Mouse (Mus musculus): Measurements from ENCODE around the gene Tcf19. TPM values are rescaled to one million over a fixed set of nuclear protein-coding genes. Genes with fewer than 3 reads are reported as not detected.
"Not testable (repeated sequence)": the region's sequence is repeated elsewhere in the genome, so short reads cannot be mapped to it uniquely, and the experiment has no call there.

Tcf19 gene
- total RNA-seq, 2 experiments from 2014 or later = 9.0 to 13.4 TPM

DNA sequence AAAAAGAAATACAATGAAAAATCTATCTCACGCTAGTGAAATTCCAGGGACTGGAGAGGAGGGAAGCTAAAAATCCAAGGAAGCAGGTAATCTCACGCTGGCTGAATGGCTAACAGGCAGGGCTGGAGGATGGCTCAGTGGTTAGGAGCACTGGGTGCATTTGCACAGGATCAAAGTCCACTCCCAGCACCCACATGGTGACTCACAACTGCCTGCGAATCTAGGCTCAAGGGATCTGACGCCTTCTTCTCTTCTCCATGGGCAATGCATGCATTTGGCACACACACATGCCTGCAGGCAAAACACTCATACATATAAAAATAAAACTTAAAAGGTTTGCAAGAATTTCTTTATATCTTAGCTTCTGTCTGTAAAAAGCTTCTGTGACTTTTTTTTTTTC, 20.8 kb upstream of the Tcf19 start:
- intact Hi-C loops (cut with DNase I) = no loop called here
- DNase-seq (ENCODE audit: low spot score in 2 of 2) = peak in 1 of 2 experiments; percentile 54

DNA sequence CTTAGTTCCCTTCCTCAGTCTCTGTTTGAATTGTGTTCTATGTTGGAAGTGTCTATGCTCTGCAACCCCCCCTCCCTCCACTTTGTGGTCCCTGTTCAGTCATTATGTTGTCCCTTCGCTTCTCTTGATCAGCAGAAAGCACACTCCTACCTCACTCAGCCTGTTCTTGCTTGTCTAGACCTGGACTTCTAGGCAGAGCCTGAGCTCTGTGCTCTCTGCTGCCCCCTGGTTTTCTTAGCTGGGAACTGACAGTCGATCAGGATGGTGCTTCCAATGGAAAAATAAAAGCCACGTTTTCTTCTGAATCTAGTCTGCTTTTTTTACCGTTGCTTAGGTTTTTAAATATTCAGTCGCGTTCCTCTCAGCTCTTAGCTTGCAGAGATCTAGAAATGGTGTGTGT, 17.7 kb upstream of the Tcf19 start:
- peak; percentile 64 to 80 for DNase-seq (ENCODE audit: low spot score in 2 of 2)
- intact Hi-C loops (cut with DNase I) = no loop called here

DNA sequence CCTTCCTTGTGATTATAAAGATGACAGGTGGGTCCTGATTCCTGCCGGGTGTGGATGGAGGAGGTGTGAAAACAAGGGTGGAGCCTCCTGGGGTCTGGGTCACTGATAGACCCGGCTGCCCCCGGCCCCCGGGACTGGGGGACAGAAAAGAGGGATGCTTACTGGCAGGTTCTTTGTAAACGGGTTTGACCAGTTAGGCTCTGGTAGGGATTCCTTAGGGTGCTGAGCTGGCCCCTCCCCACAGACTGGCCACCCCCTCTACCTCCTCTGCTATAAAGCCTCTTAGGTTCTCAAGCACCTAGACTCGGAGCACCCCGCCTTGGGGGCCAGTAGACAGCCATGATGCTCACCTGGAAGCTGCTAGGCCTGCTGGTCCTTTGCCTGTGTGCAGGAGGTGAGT, 16.3 kb upstream of the Tcf19 start, which contains the start of gene Psors1c2:
Gene Psors1c2, plus strand, starts transcription at position 301 of the 400 bp plus-strand sequence.
- intact Hi-C loops (cut with DNase I) = no loop called here
- no peak for DNase-seq (ENCODE audit: low spot score in 2 of 2)

DNA sequence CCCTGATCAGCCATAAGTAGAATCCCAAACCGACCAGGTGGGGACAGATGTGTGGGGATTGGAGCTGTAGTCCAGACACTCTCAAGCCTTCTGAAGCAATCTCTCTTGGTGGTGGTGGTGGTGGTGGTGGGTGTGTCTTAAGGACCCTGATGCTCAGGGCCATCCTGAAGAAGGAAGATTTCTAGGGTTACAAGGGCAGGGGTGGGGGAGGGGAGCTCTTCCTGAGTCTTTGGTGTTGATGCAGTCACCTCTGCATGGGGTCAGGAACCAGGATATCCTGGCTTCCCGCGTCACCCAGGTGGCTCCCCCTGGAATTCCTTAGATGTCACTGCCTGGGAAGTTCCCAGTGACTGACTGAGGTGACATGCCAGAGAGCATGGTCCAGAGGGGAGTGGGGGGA, 15.7 kb upstream of the Tcf19 start:
- DNase-seq (ENCODE audit: low spot score in 2 of 2) = no peak
- intact Hi-C loops (cut with DNase I) = no loop called here

DNA sequence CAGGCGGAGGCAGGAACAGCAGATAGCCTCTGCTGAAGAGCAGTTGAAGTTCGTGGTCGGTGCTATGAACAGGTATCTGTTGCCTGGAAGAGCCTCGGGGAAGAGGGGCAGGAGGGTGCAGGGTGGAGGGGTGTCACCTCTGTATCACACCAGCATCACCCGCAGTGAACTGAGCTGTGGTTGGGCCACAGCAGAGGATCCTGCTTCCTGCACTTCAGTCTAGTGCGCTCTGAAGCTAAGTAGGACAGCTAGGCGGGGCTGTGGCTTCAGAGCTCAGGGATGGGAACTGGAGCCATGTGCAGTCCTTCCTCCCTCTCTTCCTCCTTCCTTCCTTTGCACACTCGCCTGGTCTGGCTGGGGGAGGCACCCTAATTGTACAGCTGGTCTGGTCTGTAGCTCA, 10.0 kb upstream of the Tcf19 start:
- intact Hi-C loops (cut with DNase I) = no loop called here

DNA sequence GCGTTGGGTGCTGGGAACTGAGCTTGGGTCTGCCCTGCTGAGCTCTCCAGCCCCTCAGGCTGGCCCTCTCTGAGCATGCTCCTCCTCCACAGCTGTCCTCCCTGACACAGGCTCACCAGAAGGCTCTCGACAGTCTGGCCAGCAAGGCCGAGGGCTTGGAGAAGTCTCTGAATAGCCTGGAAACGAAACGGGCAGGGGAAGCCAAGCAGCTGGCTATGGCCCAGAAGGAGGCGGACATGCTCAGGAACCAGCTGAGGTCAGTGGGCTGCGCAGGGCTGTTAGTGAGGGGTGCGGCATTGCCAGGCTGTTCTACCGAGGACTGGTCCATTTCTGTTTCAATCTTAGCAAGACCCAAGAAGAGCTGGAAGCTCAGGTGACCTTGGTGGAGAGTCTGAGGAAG, 7.7 kb upstream of the Tcf19 start:
- DNase-seq (ENCODE audit: low spot score in 2 of 2) = no peak
- intact Hi-C loops (cut with DNase I) = no loop called here

More for the DNA sequence above, 10.0 kb upstream of the Tcf19 start:
- no peak for DNase-seq (ENCODE audit: low spot score in 2 of 2)

DNA sequence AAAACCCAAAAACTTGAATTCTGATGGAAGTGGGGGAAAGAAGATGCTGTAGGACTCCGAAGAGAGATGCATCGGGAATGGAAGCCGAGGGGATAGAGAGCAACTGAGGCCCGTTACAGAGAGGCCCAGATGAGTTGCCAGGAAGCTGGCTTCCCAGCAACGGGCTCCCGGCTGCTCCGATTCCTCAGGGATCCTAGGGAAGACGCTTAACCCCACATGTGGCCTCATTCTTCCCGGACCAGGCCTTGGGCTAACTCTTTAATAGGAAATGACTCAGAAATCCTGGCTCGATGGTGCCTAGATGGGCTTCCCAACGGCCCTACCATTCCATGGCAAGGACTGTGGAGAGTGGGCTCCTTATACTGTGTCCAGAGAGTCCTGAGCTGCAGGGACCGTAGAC, 902 bp upstream of the Tcf19 start:
- DNase-seq (ENCODE audit: low spot score in 2 of 2) = no peak
- intact Hi-C loops (cut with DNase I) = no loop called here

DNA sequence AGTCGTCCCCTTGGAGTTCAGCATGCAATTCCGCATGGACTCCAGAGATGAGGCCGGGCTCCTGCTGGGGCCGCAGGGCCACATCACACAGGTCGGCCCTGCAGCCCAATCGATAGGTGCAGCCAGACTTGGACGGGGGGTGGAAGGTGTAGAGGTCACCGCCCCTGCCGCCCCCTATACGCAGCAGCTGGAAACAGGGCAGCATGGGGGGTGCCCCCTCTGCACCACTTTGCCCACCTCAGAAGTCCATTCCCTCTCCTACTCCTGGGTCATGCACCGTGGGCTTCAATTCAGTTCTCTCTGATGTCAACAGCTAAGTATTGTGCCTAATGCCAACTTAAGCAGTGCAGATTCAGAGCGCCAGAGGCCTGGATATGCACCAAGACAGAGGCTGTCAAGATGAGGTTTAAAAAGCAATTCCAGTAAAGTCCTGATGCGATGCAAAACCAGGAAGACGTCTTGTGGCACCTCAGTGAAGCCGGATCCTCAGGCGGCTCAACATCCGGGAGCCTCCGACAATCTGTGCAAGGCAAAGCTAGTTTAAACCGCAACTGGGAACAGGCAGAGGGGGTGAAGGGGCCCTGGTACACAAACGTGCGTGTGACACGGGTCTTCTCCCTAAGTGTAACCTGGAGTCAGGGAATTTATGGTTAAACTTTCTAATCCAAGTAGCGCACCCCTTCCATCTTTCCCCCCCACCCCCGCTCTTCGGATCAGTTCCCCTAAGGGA, 548 bp downstream of the Tcf19 start:
- peak; percentile 26 to 30 for DNase-seq (ENCODE audit: low spot score in 2 of 2)
- intact Hi-C loops (cut with DNase I) = no loop called here

DNA sequence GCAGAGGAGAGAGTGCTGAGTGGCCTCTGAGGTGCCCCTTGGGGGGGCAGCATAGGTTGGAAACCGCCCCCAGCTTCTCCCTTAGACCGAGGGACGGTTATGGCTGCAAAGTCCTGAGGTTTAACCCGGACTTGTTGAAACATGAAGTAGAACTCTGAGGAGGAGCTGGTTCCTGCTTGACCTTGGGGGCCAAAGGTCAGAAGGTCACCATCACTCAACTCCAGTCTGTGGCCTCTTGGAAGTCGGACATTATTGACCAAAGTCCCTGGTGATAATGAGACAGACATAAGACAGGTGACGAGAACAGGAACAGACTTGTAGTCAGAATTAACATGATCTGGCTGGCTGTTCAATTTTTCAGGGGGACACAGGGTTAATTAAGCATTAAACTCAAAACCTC, 1.9 kb downstream of the Tcf19 start:
- intact Hi-C loops (cut with DNase I) = no loop called here

DNA sequence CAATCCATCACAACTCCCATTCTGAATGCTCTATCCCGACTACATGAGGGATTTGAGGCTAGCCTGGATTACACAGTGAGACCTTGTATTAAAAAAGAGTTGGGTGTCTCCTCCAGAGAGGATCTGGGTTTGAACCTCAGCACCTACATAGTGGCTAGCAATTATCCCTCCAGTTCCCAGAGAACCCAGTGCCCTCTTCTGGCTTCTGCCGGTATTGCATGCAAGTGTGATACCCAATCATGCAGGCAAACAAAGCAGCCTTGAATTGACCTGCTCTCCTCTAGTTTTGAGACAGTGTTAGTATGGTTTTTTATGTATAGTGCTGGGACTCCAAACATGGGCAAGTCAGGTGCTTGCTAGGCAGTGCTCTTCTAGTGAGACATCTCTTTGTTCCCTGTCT, 2.7 kb downstream of the Tcf19 start:
- DNase-seq (ENCODE audit: low spot score in 2 of 2) = peak in 1 of 2 experiments; percentile 34
- intact Hi-C loops (cut with DNase I) = no loop called here

More for the DNA sequence above, 1.9 kb downstream of the Tcf19 start:
- DNase-seq (ENCODE audit: low spot score in 2 of 2) = no peak

DNA sequence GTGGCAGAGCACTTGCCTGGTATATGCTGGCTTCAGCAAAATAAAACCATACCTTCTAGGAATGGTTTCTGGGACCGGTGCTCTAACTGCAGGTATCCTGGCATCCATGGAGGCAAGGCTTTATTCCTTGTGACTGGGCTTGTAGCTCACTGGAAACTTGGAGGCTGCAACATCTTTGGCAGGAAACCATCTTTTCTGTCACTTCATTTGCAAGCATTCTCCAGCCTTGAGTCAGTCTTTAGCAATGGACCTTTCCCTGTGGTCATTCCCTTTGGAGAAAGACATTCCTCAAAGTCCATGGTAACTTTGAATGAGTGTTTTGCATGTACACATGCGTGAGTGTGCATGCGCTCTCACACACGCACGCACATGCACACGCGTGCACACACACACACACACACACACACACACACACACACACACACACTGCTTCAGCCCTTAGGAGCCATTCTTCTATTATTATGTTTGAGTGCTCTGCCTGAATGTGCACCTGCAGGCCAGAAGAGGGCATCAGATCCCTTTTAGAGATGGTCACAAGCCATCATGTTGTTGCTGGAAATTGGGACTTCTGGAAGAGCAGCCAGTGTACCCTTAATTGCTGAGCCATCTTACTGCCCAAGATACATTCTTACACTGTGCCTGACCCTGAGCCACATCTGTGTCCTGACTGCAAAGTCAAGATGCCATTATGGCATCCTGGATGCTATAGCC, 3.6 kb downstream of the Tcf19 start:
- no peak for DNase-seq (ENCODE audit: low spot score in 2 of 2)
- intact Hi-C loops (cut with DNase I) = no loop called here

DNA sequence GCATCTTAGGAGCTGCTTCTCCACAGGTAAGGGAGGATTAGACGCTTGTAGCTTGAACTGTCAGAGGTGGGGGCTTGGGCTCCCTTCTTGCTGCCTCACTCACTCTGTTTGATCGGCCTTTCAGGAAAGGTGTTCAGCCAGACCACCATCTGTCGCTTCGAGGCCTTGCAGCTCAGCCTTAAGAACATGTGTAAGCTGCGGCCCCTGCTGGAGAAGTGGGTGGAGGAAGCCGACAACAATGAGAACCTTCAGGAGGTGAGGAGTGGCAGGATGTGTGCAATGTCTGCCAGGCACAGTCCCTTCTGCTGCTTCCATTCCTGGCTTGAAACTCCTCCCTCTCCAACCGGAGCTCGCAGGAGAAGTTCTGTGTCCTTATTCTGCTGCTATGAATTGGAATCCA, 7.3 kb downstream of the Tcf19 start:
- intact Hi-C loops (cut with DNase I) = no loop called here
- DNase-seq (ENCODE audit: low spot score in 2 of 2) = peak in 1 of 2 experiments; percentile 19

DNA sequence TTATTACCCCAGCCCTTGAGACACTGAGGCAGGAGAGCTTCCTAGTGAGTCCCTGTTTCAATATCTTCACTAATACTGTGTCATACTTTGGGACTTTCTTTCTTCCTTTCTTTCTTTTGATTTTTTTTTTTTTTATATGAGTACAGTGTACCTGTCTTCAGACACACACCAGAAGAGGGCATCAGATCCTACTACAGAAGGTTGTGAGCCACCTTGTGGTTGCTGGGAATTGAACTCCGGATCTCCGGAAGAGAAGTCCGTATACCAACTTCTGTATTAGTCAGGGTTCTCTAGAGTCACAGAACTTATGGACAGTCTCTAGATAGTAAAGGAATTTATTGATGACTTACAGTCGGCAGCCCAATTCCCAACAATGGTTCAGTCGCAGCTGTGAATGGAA, 8.3 kb downstream of the Tcf19 start:
- intact Hi-C loops (cut with DNase I); DNase-seq (ENCODE audit: low spot score in 2 of 2): not testable (repeated sequence)

DNA sequence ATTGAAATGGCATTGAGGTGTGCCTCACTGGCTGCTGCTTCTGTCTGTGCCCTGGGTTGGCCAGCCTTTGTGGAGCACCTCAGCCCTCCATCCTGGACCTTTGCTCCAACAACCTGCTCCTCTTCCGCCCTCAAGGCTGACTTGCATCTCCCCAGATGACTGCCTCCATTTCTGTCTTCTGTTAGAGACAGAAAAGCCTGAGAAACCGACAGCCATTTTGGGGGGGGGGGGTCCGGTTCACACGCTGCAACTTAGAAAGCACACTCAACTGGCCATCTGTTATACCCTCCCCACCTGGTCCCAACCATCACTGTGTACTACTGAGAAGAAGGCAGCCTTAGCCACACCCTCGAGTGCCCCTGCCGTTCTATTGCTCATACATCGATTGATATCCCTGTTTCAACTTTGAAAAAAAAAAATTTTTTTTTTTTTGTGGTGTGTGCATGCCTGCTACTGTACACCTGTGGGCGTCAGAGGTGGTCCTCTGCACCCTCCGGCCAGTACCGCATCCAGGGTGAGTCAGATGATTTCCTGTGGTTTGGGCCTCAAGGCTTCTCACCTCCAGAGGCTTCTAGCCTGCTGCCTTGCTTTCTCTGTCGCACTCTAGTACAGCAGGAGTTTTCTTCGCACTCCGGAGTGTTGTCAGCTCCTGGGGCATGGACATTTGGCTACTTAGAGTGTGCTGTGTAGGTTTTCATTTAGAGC, 8.9 kb downstream of the Tcf19 start:
- intact Hi-C loops (cut with DNase I) = no loop called here
- no peak for DNase-seq (ENCODE audit: low spot score in 2 of 2)

DNA sequence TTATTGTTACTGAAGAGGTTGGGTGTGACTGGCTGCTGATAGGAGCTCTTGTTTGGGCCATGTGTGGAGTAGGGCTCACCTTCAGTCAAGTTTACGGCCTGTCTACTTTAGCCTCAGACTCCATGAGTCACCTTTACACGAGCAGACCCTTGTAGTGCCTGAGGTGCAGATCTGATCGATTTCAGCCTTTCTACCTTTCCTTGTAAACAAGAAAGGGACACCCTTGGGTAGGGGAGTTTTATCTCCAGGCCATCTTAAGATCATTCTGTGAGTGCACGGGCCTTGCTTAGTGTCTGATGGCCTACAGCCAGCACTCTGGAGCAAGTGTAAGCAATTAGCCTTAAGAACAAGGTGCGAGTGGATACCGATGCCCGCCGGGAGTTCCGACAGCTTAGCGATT, 9.7 kb downstream of the Tcf19 start:
- DNase-seq (ENCODE audit: low spot score in 2 of 2) = no peak

DNA sequence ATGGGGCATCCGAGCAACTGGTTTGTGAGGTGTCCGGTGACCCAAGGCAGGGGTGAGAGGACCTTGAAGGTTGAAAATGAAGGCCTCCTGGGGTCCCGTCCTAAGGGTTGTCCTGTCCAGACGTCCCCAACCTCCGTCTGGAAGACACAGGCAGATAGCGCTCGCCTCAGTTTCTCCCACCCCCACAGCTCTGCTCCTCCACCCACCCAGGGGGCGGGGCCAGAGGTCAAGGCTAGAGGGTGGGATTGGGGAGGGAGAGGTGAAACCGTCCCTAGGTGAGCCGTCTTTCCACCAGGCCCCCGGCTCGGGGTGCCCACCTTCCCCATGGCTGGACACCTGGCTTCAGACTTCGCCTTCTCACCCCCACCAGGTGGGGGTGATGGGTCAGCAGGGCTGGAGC, 10.8 kb downstream of the Tcf19 start, which contains the start of gene Pou5f1:
Gene Pou5f1, plus strand, starts transcription at position 243 of the 400 bp plus-strand sequence.
- intact Hi-C loops (cut with DNase I) = no loop called here
- DNase-seq (ENCODE audit: low spot score in 2 of 2) = no peak

More for the DNA sequence above, 9.7 kb downstream of the Tcf19 start:
- intact Hi-C loops (cut with DNase I) = no loop called here

DNA sequence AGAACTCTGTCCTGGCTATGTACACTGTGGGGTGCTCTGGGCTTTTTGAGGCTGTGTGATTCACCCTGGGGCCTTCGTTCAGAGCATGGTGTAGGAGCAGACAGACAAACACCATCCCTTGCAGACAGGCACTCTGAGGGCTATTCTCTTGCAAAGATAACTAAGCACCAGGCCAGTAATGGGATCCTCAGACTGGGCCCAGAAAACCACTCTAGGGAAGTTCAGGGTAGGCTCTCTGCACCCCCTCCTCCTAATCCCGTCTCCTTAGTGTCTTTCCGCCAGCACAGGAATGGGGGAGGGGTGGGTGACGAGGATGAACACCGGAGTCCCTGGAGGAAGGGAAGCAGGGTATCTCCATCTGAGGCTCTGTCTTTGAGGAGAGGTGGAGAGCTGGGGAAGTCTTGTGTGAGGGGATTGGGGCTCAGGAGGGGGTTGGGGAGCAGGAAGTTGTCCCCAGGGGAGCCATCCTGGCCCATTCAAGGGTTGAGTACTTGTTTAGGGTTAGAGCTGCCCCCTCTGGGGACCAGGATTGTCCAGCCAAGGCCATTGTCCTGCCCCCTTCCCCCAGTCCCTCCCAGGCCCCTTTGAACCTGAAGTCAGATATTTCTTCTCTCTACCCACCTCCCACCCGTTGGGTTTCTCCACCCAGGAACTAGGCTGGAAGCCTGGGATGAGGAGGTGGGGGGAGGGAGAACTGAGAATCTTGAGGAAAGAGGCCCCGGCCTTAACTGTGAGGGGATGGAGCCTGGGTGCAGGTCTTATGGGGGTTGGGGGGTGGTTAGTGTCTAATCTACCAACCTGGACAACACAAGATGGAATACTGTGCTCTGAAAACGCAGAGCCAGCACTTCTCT, 11.8 kb downstream of the Tcf19 start:
- intact Hi-C loops (cut with DNase I) = no loop called here
- DNase-seq (ENCODE audit: low spot score in 2 of 2) = no peak

DNA sequence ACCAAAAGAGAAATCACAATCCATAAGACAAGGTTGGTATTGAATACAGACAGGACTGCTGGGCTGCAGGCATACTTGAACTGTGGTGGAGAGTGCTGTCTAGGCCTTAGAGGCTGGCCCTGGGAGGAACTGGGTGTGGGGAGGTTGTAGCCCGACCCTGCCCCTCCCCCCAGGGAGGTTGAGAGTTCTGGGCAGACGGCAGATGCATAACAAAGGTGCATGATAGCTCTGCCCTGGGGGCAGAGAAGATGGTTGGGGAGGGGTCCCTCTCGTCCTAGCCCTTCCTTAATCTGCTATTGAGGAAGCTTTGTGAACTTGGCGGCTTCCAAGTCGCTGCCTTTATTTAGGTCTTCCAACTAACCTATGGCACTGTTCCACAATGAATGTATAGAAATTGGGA, 12.8 kb downstream of the Tcf19 start:
- no peak for DNase-seq (ENCODE audit: low spot score in 2 of 2)
- intact Hi-C loops (cut with DNase I) = no loop called here

DNA sequence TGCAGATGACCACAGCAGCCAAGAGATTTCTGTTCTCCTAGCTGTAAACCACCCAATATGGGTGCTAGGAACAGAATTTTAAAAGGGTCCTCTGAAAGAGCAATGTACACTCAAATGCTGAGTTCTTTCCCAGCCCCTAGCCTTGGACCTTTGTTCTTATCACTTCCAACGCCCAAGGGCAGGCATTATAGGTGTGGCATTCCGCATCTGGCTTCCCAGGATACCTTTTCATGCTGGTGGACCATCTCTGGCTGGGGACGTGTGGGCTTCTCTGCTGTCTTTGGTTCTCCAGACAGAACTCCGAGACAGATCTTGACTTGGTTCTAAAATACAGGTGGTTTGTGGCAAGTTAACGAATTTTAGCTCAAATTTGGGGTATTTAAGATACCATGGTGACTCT, 13.9 kb downstream of the Tcf19 start:
- intact Hi-C loops (cut with DNase I) = no loop called here

DNA sequence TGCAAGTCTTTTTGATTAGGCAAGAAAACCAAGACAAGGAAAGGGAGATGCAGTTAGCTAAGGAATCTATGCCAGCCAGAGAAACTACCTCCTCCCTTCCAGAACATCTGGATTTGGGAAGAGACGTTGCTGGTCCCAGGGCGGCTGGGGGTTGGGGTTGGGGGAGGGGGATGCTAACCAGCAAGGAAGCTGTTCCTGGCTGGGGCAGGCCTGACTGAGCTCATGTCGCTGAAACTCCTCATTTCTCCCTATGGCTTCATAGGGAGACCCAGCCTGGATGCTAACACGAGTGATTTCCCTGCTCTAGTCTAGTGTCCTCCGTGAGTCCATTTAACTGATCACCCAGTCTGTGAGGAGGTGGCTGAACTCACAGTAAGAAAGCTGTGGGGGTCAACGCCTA, 14.4 kb downstream of the Tcf19 start:
- intact Hi-C loops (cut with DNase I) = no loop called here
- DNase-seq (ENCODE audit: low spot score in 2 of 2) = no peak

More for the DNA sequence above, 13.9 kb downstream of the Tcf19 start:
- no peak for DNase-seq (ENCODE audit: low spot score in 2 of 2)
